Mouse (Mus musculus): ENCODE measurements around the gene Xpc.

DNA sequence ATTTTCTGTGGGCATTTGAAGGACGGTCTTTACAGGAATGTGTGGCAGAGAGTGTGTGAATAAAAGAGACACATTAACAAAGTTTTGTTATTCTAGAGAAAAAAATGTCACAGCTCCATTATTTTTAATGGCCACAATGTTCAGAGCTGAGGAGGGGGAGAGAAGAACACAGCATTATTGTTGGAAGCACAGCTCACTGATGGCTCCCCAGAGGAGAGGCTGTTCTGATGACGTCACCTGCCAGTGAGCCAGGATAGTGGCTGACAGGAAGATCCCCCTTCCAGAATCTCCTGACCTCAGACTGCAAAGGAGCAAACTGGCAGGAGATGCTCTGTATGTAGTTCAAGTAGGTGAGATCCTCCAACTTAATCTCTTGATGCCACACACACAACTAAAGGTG, 18.1 kb upstream of the Xpc start:
- TF ChIP-seq CTCF (IDR thresholded peaks at IDR 0.05; ENCODE audit: control insufficient read depth, insufficient read depth, insufficient read length) = no peak
- TF ChIP-seq USF1 (IDR thresholded peaks at IDR 0.05; ENCODE audit: low read depth) = no peak
- no peak for TF ChIP-seq CEBPB (IDR thresholded peaks at IDR 0.05; ENCODE audit: low read depth)
- TF ChIP-seq MAX (IDR thresholded peaks at IDR 0.05) = no peak
- no peak for TF ChIP-seq MYOD1 (IDR thresholded peaks at IDR 0.05; ENCODE audit: control insufficient read depth, insufficient read length, low read depth)
- TF ChIP-seq FOSL1 (IDR thresholded peaks at IDR 0.05; ENCODE audit: insufficient read depth, low read length, poor library complexity, severe bottlenecking) = no peak
- TF ChIP-seq MYOG (IDR thresholded peaks at IDR 0.05; ENCODE audit: control insufficient read depth, extremely low read depth, insufficient read length) = no peak

Measured in C2C12 (cell line).